Mouse (Mus musculus) yolk sac, embryonic 10.5 days (tissue): Measurements from ENCODE around the gene Slc22a30.
"Not testable (repeated sequence)": the region's sequence is repeated elsewhere in the genome, so short reads cannot be mapped to it uniquely, and the experiment has no call there.

Experiments used
- DNase-seq: peaks from one replicate; pipeline ENCODE4 v3.0.0-alpha.2; 2017; ENCODE audit warnings: low spot score

Gene Slc22a30

DNA sequence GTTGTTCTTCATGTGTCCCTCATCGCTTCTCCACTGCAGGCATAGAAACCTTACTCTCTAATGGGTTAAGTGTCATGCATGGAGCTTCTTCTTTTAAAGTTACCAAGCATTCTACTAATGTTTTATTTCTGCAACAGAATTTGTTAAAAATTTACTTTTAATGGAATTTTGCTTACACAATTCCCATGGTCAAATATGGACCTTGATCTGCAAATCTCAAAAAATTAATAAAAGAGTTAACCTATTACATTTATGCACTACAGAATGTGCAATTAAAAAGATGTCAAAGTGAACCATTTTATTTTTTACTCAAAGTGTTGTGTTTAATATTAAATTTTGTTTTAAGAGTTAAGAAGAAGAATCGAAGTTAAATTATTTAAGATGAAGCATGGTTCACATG lies at the start of gene Slc22a30:
Slc22a30 (minus strand) TSS at position 101 of the 400 bp plus-strand sequence.
- not testable (repeated sequence) for DNase-seq

GRCm38 (mm10) chr19:8448321-8448720 lies 43.4 kb upstream of the Slc22a30 start:
- DNase-seq = no peak

- DNase-seq = no peak
Measured at GRCm38 (mm10) chr19:8447516-8447915, 42.6 kb upstream of the Slc22a30 start.

DNA sequence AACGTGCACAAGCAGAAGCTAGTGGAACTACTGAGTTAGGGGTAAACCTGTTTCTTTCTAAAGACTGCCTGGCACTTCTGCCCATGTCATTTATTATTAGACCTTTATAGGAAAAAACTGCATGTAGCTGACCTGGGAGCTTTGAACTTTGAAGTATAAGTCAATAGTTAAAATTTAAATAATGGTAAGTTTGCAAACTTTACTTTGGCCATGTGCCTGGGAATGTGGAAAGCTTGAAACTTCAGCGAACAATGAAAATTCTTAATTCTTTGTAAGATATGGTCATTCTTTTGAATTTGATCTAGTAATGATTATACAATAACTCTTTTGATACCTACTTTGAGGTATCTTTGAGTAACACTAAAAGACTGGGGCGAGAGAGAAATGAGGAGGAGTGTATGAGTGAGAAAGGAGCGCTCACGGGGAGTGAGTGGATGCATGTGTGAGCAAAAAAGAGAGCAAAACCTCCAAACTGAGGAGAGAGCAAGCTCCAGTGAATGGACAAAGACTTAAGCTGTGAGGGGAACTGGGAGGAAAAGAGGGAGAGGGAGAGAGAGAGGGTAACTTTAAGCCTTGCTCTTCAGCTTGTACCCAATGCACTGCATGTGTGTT lies 26.2 kb upstream of the Slc22a30 start:
- DNase-seq = no peak

GRCm38 (mm10) chr19:8407290-8408021 lies 2.5 kb upstream of the Slc22a30 start:
- DNase-seq = not testable (repeated sequence)
